Mouse (Mus musculus) WW6 (cell line): ENCODE measurements around the gene Ppp1r14c.

Experiments
- DNase-seq: peaks from one replicate; pipeline ENCODE4 v3.0.0-alpha.2; 2013; ENCODE audit warnings: low read depth, low spot score

The Ppp1r14c gene

GRCm38 (mm10) chr10:3366036-3366869, at the start of gene Ppp1r14c:
Gene Ppp1r14c, plus strand, starts transcription at chr10:3366057.
- peak; percentile 31 for DNase-seq

GRCm38 (mm10) chr10:3321406-3321805, 44.5 kb upstream of the Ppp1r14c start:
- DNase-seq, result no peak

- no peak for DNase-seq
Measured at GRCm38 (mm10) chr10:3325447-3325846, 40.4 kb upstream of the Ppp1r14c start.

- DNase-seq, result peak; percentile 14
Measured at GRCm38 (mm10) chr10:3332880-3333279, 33.0 kb upstream of the Ppp1r14c start.

GRCm38 (mm10) chr10:3334570-3334969, 31.3 kb upstream of the Ppp1r14c start:
- DNase-seq, result no peak

- DNase-seq, result no peak
Measured at GRCm38 (mm10) chr10:3336729-3337329, 29.0 kb upstream of the Ppp1r14c start.

GRCm38 (mm10) chr10:3337330-3337901, 28.4 kb upstream of the Ppp1r14c start:
- DNase-seq, result no peak

- DNase-seq, result no peak
Measured at GRCm38 (mm10) chr10:3345706-3346105, 20.2 kb upstream of the Ppp1r14c start.

GRCm38 (mm10) chr10:3359531-3359930, 6.3 kb upstream of the Ppp1r14c start:
- DNase-seq, result no peak

GRCm38 (mm10) chr10:3365671-3366035, 204 bp upstream of the Ppp1r14c start:
- DNase-seq, result no peak

GRCm38 (mm10) chr10:3366870-3367431, 1.1 kb downstream of the Ppp1r14c start:
- no peak for DNase-seq

- DNase-seq, result no peak
Measured at GRCm38 (mm10) chr10:3367440-3367839, 1.6 kb downstream of the Ppp1r14c start.

GRCm38 (mm10) chr10:3383176-3383575, 17.3 kb downstream of the Ppp1r14c start:
- no peak for DNase-seq

GRCm38 (mm10) chr10:3392251-3392650, 26.4 kb downstream of the Ppp1r14c start:
- no peak for DNase-seq

GRCm38 (mm10) chr10:3393548-3393947, 27.7 kb downstream of the Ppp1r14c start:
- DNase-seq, result no peak

GRCm38 (mm10) chr10:3394193-3394592, 28.3 kb downstream of the Ppp1r14c start:
- no peak for DNase-seq

- no peak for DNase-seq
Measured at GRCm38 (mm10) chr10:3394671-3395288, 28.9 kb downstream of the Ppp1r14c start.

- DNase-seq, result no peak
Measured at GRCm38 (mm10) chr10:3395341-3395931, 29.6 kb downstream of the Ppp1r14c start.

GRCm38 (mm10) chr10:3396008-3396795, 30.3 kb downstream of the Ppp1r14c start:
- no peak for DNase-seq

GRCm38 (mm10) chr10:3397406-3397805, 31.5 kb downstream of the Ppp1r14c start:
- DNase-seq, result no peak

GRCm38 (mm10) chr10:3398051-3398450, 32.2 kb downstream of the Ppp1r14c start:
- no peak for DNase-seq
